Mouse (Mus musculus) heart, embryonic 13.5 days (tissue): ENCODE measurements around the gene Zfp382. TPM values are rescaled to one million over a fixed set of nuclear protein-coding genes. Genes with fewer than 3 reads are reported as not detected.

Experiments
- ATAC-seq: fragments of 200-750 bp; cut with Nextera tagmentation; 2 replicates; pipeline ENCODE4 v1.8.0; 2017; ENCODE audit warnings: moderate TSS enrichment; ENCODE audit not compliant: insufficient number of reproducible peaks, low FRiP score, low TSS enrichment; ENCODE audit errors: extremely low read depth
- H3K27ac ChIP-seq: fragments of 300-500 bp; sonication (generic); replicated peaks from 2 replicates; pipeline ENCODE4 v1.5.1; 2015; ENCODE audit warnings: moderate library complexity, mild to moderate bottlenecking, inconsistent platforms
- H3K27me3 ChIP-seq: fragments of 300-500 bp; sonication (generic); replicated peaks from 2 replicates; pipeline ENCODE4 v1.6.1; 2015; ENCODE audit warnings: mild to moderate bottlenecking, inconsistent platforms
- H3K36me3 ChIP-seq: fragments of 300-500 bp; sonication (generic); 2 replicates; pipeline ENCODE4 v1.6.1; 2015; ENCODE audit warnings: mild to moderate bottlenecking, inconsistent platforms
- H3K4me1 ChIP-seq: fragments of 300-500 bp; sonication (generic); 2 replicates; pipeline ENCODE4 v1.6.1; 2015; ENCODE audit warnings: inconsistent platforms
- H3K4me2 ChIP-seq: fragments of 300-500 bp; sonication (generic); 2 replicates; pipeline ENCODE4 v1.6.1; 2015; ENCODE audit warnings: inconsistent platforms, mild to moderate bottlenecking, moderate library complexity
- H3K4me3 ChIP-seq: fragments of 300-500 bp; sonication (generic); 2 replicates; pipeline ENCODE4 v1.5.1; 2015; ENCODE audit warnings: moderate library complexity, mild to moderate bottlenecking, inconsistent platforms
- H3K9ac ChIP-seq: fragments of 300-500 bp; sonication (generic); 2 replicates; pipeline ENCODE4 v1.6.1; 2015; ENCODE audit warnings: inconsistent platforms, mild to moderate bottlenecking, moderate library complexity
- H3K9me3 ChIP-seq: fragments of 300-500 bp; sonication (generic); 2 replicates; pipeline ENCODE4 v1.6.1; 2016; ENCODE audit warnings: inconsistent platforms
- WGBS: fragments of 180-500 bp; shearing (Covaris S2); methylation state at CpG from one replicate; pipeline ENCODE4 v1.1.7; 2015; ENCODE audit warnings: mixed read lengths; 5-methylcytosine and 5-hydroxymethylcytosine counted together
- microRNA-seq: library from miRNA; unstranded; fragments of <30 nt; microRNA quantifications from one replicate; pipeline ENCODE4, GENCODE M21; 2016
- polyA plus RNA-seq: library from polyadenylated mRNA; unstranded; fragments of >200 nt; fragmentation: Nextera tagmentation; extraction: Ambion mirVana; gene quantifications from 2 replicates; pipeline ENCODE4 v1.2.1, GENCODE M21; 2015

Gene Zfp382
- polyA plus RNA-seq, 1 experiment from 2014 or later = 10.0 TPM

DNA sequence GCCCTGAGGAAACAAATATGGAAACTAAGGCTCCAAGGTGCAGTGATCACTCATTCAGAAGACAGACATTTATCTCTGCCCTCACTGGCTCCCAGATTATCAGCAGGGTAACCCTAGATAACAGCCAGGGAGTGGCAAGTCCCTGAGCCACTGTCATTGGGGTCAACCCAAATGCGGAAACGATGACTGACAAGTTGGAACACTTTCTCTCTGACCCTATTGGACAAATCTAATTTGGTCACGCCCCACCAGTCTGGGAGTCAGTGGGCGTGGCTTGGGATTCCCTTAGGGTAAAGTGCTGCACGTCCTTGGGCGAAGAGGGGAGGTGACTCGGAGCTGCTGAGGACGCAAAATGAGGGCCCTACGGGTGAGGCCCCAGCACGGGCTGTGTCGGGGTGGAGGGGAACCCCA, 62.1 kb downstream of the Zfp382 start, which contains the start of gene Cox7a1:
Gene Cox7a1 (plus strand): TSS at position 266 of the 411 bp plus-strand sequence.
- Histone ChIP-seq H3K9me3 (no peaks in the 10 kb centered on the region), H3K4me2 (peak within 1 kb of the TSS; percentile 69), H3K4me3 (peak within 1 kb of the TSS; percentile 53), H3K27me3 (no peaks in the 10 kb centered on the region), H3K9ac (peak within 1 kb of the TSS; percentile 81), H3K4me1 (peaks cover 11% of the 10 kb centered on the region), H3K27ac (peak within 1 kb of the TSS; percentile 48), H3K36me3 (peaks cover 43% of the 10 kb centered on the region)
- peak; percentile 79 for ATAC-seq
- under 1% methylated on average over 11 of the region's 11 CpGs for WGBS

Small RNAs within 50 kb of the gene (microRNA-seq; reads per million reads assigned to microRNA genes)
- gene Gm23368 = not detected

Other genes starting within 250 kb of the Zfp382 start
- 5.8 and 6.1 TPM in 2 replicates for gene Zfp27, start 215.4 kb upstream of the Zfp382 start, polyA plus RNA-seq
- 3.2 and 3.3 TPM in 2 replicates for gene Zfp383, start 213.7 kb upstream of the Zfp382 start, polyA plus RNA-seq
- gene Zfp74, start 167.9 kb upstream of the Zfp382 start, polyA plus RNA-seq = 7.2 TPM in 2 replicates
- 17.2 and 20.2 TPM in 2 replicates for gene Zfp568, start 138.0 kb upstream of the Zfp382 start, polyA plus RNA-seq
- 2.5 and 4.0 TPM in 2 replicates for gene Zfp14, start 70.6 kb upstream of the Zfp382 start, polyA plus RNA-seq
- gene Zfp82, start 49.0 kb upstream of the Zfp382 start, polyA plus RNA-seq = 4.2 and 4.6 TPM in 2 replicates
- gene Gm26920, start 31.5 kb upstream of the Zfp382 start, polyA plus RNA-seq = 0.29 TPM in 1 of 2 replicates, not detected in the other
- 4.7 and 6.0 TPM in 2 replicates for gene Zfp566, start 31.4 kb upstream of the Zfp382 start, polyA plus RNA-seq
- 70.2 and 76.4 TPM in 2 replicates for gene Zfp260, start 27.2 kb upstream of the Zfp382 start, polyA plus RNA-seq
- gene Zfp146, start 47.8 kb downstream of the Zfp382 start, polyA plus RNA-seq = 8.6 and 9.5 TPM in 2 replicates
- gene Cox7a1, start 62.2 kb downstream of the Zfp382 start, polyA plus RNA-seq = 330 and 354 TPM in 2 replicates
- 76.8 and 81.8 TPM in 2 replicates for gene Capns1, start 76.9 kb downstream of the Zfp382 start, polyA plus RNA-seq
- 113 and 123 TPM in 2 replicates for gene Polr2i, start 110.0 kb downstream of the Zfp382 start, polyA plus RNA-seq
- 145 and 170 TPM in 2 replicates for gene Tbcb, start 110.3 kb downstream of the Zfp382 start, polyA plus RNA-seq
- gene Ovol3, start 113.8 kb downstream of the Zfp382 start, polyA plus RNA-seq = not detected in 2 replicates
- 0.37 and 0.39 TPM in 2 replicates for gene Thap8, start 158.2 kb downstream of the Zfp382 start, polyA plus RNA-seq
- gene Wdr62, start 158.5 kb downstream of the Zfp382 start, polyA plus RNA-seq = 7.1 and 8.5 TPM in 2 replicates
- gene Clip3, start 169.8 kb downstream of the Zfp382 start, polyA plus RNA-seq = 10.2 and 14.9 TPM in 2 replicates
- 60.5 and 66.1 TPM in 2 replicates for gene Alkbh6, start 186.8 kb downstream of the Zfp382 start, polyA plus RNA-seq
- gene Syne4, start 192.9 kb downstream of the Zfp382 start, polyA plus RNA-seq = 18.3 and 20.2 TPM in 2 replicates
- gene E130208F15Rik, start 199.8 kb downstream of the Zfp382 start, polyA plus RNA-seq = 2.5 and 3.3 TPM in 2 replicates
- 14.6 and 15.1 TPM in 2 replicates for gene Sdhaf1, start 202.0 kb downstream of the Zfp382 start, polyA plus RNA-seq
- 1.9 TPM in 2 replicates for gene Lrfn3, start 240.8 kb downstream of the Zfp382 start, polyA plus RNA-seq